Comparison of ENCODE assay signal across 25 mouse cellular contexts in genomic region chr9:41223406-41223805, GRCm38 (mm10).
DNase-seq lines count a peak whose midpoint lies in the region; ATAC-seq and TF ChIP-seq lines count a peak whose summit lies in the region.
"Had no signal": no experiment of that assay in that cellular context is flagged by ENCODE, and none has a peak within 500 bp of the region (broad histone marks: within the 10 kb centered on the region; RNA-seq: fewer than 3 reads in every experiment).

No protein-coding gene starts in this region.

- H3K9ac ChIP-seq in forebrain, embryonic 11.5 days (ENCODE audit: low read length), result 0 out of 2 replicates have a peak overlapping the region, but pooled peaks have one; percentile 6
- H3K9ac ChIP-seq in forebrain, postnatal 0 days, result no peak overlapping the region
- no peak overlapping the region for H3K9ac ChIP-seq in embryonic facial prominence, embryonic 11.5 days (replicated peaks; ENCODE audit: low read length)
- 0 out of 2 replicates have a peak overlapping the region, but pooled peaks have one; percentile 19 for H3K9ac ChIP-seq in limb, embryonic 12.5 days (replicated peaks)
- H3K9ac ChIP-seq: hindbrain, embryonic 14.5 days had no signal

- TF ChIP-seq POLR2A in cerebellum, adult 2 months (IDR thresholded peaks at IDR 0.05; ENCODE audit: borderline replicate concordance, insufficient read depth, low read length), result no peak

- no peak for TF ChIP-seq CTCF in forebrain, postnatal 0 days (IDR thresholded peaks at IDR 0.05; ENCODE audit: low read depth)
- no peak for TF ChIP-seq CTCF in cerebellum, adult 2 months (IDR thresholded peaks at IDR 0.05; ENCODE audit: borderline replicate concordance, insufficient read depth, low read depth, low read length)

- H3K4me3 ChIP-seq in forebrain, embryonic 11.5 days (ENCODE audit: low read depth, low read length), result no peak overlapping the region
- no peak overlapping the region for H3K4me3 ChIP-seq in forebrain, postnatal 0 days (ENCODE audit: low read depth, low read length)
- no peak overlapping the region for H3K4me3 ChIP-seq in embryonic facial prominence, embryonic 11.5 days (ENCODE audit: low read depth, low read length)
- no peak overlapping the region for H3K4me3 ChIP-seq in limb, embryonic 12.5 days (replicated peaks)
- H3K4me3 ChIP-seq in cerebellum, adult 2 months (replicated peaks; ENCODE audit: insufficient read depth, low read depth, low read length), result no peak overlapping the region
- H3K4me3 ChIP-seq: heart, embryonic 10.5 days; myocyte had no signal

- H3K36me3 ChIP-seq in forebrain, embryonic 11.5 days (ENCODE audit: control insufficient read depth, insufficient read depth, low read length), result no peaks in the 10 kb centered on the region
- H3K36me3 ChIP-seq in forebrain, postnatal 0 days (ENCODE audit: insufficient read depth), result no peaks in the 10 kb centered on the region
- no peaks in the 10 kb centered on the region for H3K36me3 ChIP-seq in embryonic facial prominence, embryonic 11.5 days (replicated peaks; ENCODE audit: control insufficient read depth, insufficient read depth, low read depth, low read length)
- H3K36me3 ChIP-seq in limb, embryonic 12.5 days, result no peaks in the 10 kb centered on the region
- H3K36me3 ChIP-seq: heart, embryonic 10.5 days had no signal

- H3K4me2 ChIP-seq in forebrain, embryonic 11.5 days (ENCODE audit: low read depth, low read length, severe bottlenecking), result no peak overlapping the region
- H3K4me2 ChIP-seq in forebrain, postnatal 0 days (ENCODE audit: low read depth), result no peak overlapping the region
- H3K4me2 ChIP-seq in embryonic facial prominence, embryonic 11.5 days (ENCODE audit: low read depth, low read length), result no peak overlapping the region
- no peak overlapping the region for H3K4me2 ChIP-seq in limb, embryonic 12.5 days
- H3K4me2 ChIP-seq: hindbrain, embryonic 14.5 days had no signal

- ATAC-seq in forebrain, embryonic 11.5 days (replicated peaks; ENCODE audit: low FRiP score), result no peak
- no peak; the same call in 1 of the 2 replicates for ATAC-seq in forebrain, postnatal 0 days
- 0 out of 2 replicates have a peak, but pooled peaks have one; percentile 22 for ATAC-seq in embryonic facial prominence, embryonic 11.5 days (replicated peaks; ENCODE audit: insufficient number of reproducible peaks, low FRiP score, low TSS enrichment, low read depth)
- ATAC-seq in limb, embryonic 12.5 days (ENCODE audit: insufficient number of reproducible peaks, insufficient read depth, low FRiP score, low TSS enrichment, low read depth), result no peak
- ATAC-seq: activated CD4-positive, CD25-positive, alpha-beta regulatory T cell, adult 4 months; inflammation-experienced regulatory T-cells, adult 6 months; midbrain, embryonic 16.5 days; Patski had no signal

- no peak for DNase-seq in forebrain, embryonic 11.5 days (ENCODE audit: low spot score)
- no peak for DNase-seq in forebrain, postnatal 0 days
- peak; percentile 65 for DNase-seq in ES-CJ7 (ENCODE audit: low read depth, low spot score)
- no peak for DNase-seq in embryonic facial prominence, embryonic 11.5 days (ENCODE audit: low spot score)
- DNase-seq in frontal cortex, adult 2 months (ENCODE audit: extremely low spot score in 1 of 2, low spot score in 1 of 2), result no peak
- no peak for DNase-seq in Muller cell, postnatal 12 days (ENCODE audit: inconsistent ontology term)
- no peak for DNase-seq in cerebellum, adult 2 months
- DNase-seq: adrenal gland, postnatal 10 days; cerebellum, adult 8-10 months; gastrocnemius, postnatal 10 days; heart, postnatal 4 days; kidney, adult 8-10 months; kidney, postnatal 14 days; lung, postnatal 4 days; right cerebral cortex, adult 18-20 months; right cerebral cortex, postnatal 4 days; thymus, postnatal 14 days had no signal

- H3K27ac ChIP-seq in forebrain, embryonic 11.5 days (ENCODE audit: low read depth, low read length), result no peak overlapping the region
- no peak overlapping the region for H3K27ac ChIP-seq in forebrain, postnatal 0 days (ENCODE audit: low read depth, low read length)
- peak overlapping the region; percentile 39; the same call in 1 of the 2 replicates for H3K27ac ChIP-seq in embryonic facial prominence, embryonic 11.5 days (replicated peaks; ENCODE audit: low read depth, low read length)
- peak overlapping the region; percentile 83 for H3K27ac ChIP-seq in limb, embryonic 12.5 days
- no peak overlapping the region for H3K27ac ChIP-seq in cerebellum, adult 2 months (ENCODE audit: insufficient read depth, low read length)
- H3K27ac ChIP-seq: heart, embryonic 10.5 days; hindbrain, embryonic 14.5 days had no signal

- H3K4me1 ChIP-seq in forebrain, embryonic 11.5 days (replicated peaks; ENCODE audit: control insufficient read depth, insufficient read depth, low read length), result peaks cover 8% of the 10 kb centered on the region
- peaks cover 5% of the 10 kb centered on the region; the same call in 1 of the 2 replicates for H3K4me1 ChIP-seq in forebrain, postnatal 0 days (ENCODE audit: insufficient read depth)
- H3K4me1 ChIP-seq in embryonic facial prominence, embryonic 11.5 days (ENCODE audit: control insufficient read depth, insufficient read depth, low read length), result no peaks in the 10 kb centered on the region
- H3K4me1 ChIP-seq in limb, embryonic 12.5 days (replicated peaks), result peaks cover 25% of the 10 kb centered on the region
- no peaks in the 10 kb centered on the region for H3K4me1 ChIP-seq in cerebellum, adult 2 months (ENCODE audit: control insufficient read depth, insufficient read depth, low read length)

- no peaks in the 10 kb centered on the region for H3K9me3 ChIP-seq in forebrain, embryonic 11.5 days (ENCODE audit: control insufficient read depth, low read length)
- H3K9me3 ChIP-seq in forebrain, postnatal 0 days (ENCODE audit: low read length), result no peaks in the 10 kb centered on the region
- H3K9me3 ChIP-seq in embryonic facial prominence, embryonic 11.5 days (replicated peaks; ENCODE audit: control insufficient read depth, low read length), result no peaks in the 10 kb centered on the region
- H3K9me3 ChIP-seq in limb, embryonic 12.5 days, result no peaks in the 10 kb centered on the region
- H3K9me3 ChIP-seq: heart, embryonic 10.5 days had no signal

- 50% methylated on average over 11 of the region's 11 CpGs for WGBS in forebrain, embryonic 11.5 days
- WGBS in forebrain, postnatal 0 days, result 28% methylated on average over 11 of the region's 11 CpGs
- 48% methylated on average over 11 of the region's 11 CpGs for WGBS in embryonic facial prominence, embryonic 11.5 days
- WGBS in limb, embryonic 12.5 days, result 47% methylated on average over 11 of the region's 11 CpGs
- WGBS in cerebellum, adult 2 months, result 82% methylated on average over 11 of the region's 11 CpGs

- no peaks in the 10 kb centered on the region for H3K27me3 ChIP-seq in forebrain, embryonic 11.5 days (ENCODE audit: control insufficient read depth, insufficient read depth, low read length)
- no peaks in the 10 kb centered on the region for H3K27me3 ChIP-seq in forebrain, postnatal 0 days (ENCODE audit: insufficient read depth, low read length)
- no peaks in the 10 kb centered on the region for H3K27me3 ChIP-seq in embryonic facial prominence, embryonic 11.5 days (ENCODE audit: control insufficient read depth, insufficient read depth, low read length)
- no peaks in the 10 kb centered on the region for H3K27me3 ChIP-seq in limb, embryonic 12.5 days
- no peaks in the 10 kb centered on the region for H3K27me3 ChIP-seq in cerebellum, adult 2 months (ENCODE audit: control insufficient read depth, insufficient read depth, low read length)
- H3K27me3 ChIP-seq: Patski had no signal

Comparison
In these comparisons a context has a peak if more than half of its experiments do, and no peak if none do; other contexts are left out.
1. H3K9ac ChIP-seq: peak in forebrain, embryonic 11.5 days (single experiment) and limb, embryonic 12.5 days (single experiment); none in forebrain, postnatal 0 days (single experiment) and embryonic facial prominence, embryonic 11.5 days (single experiment).
2. H3K27ac ChIP-seq: peak in embryonic facial prominence, embryonic 11.5 days (single experiment) and limb, embryonic 12.5 days (single experiment); none in forebrain, embryonic 11.5 days (single experiment), forebrain, postnatal 0 days (single experiment) and cerebellum, adult 2 months (single experiment).